Mouse (Mus musculus) heart, adult 2 months (tissue): Measurements from ENCODE around the gene Ttc12. TPM values are rescaled to one million over a fixed set of nuclear protein-coding genes. Genes with fewer than 3 reads are reported as not detected.
A peak's percentile ranks its signal among the peaks of the same experiment; 100 is the strongest.

Source experiments
- DNase-seq, 2 experiments: peaks; one replicate each; pipeline ENCODE4 v3.0.0; 2021
- H3K27ac ChIP-seq: fragments of 200-600 bp; 2 replicates; pipeline ENCODE4 v1.8.1; 2022
- H3K27me3 ChIP-seq: fragments of 200-500 bp; 2 replicates; pipeline ENCODE4 v1.6.1; 2012; ENCODE audit warnings: mild to moderate bottlenecking, low read length, inconsistent platforms, mixed read lengths; ENCODE audit not compliant: control insufficient read depth, insufficient read depth
- H3K36me3 ChIP-seq: fragments of 200-500 bp; 2 replicates; pipeline ENCODE4 v1.6.1; 2012; ENCODE audit warnings: low read length, inconsistent platforms; ENCODE audit not compliant: control insufficient read depth, insufficient read depth
- H3K4me1 ChIP-seq: fragments of 200-500 bp; 2 replicates; pipeline ENCODE4 v1.6.1; 2011; ENCODE audit warnings: low read length; ENCODE audit not compliant: control insufficient read depth, insufficient read depth
- H3K4me3 ChIP-seq: fragments of 200-600 bp; 2 replicates; pipeline ENCODE4 v1.8.1; 2022
- H3K79me2 ChIP-seq: fragments of 200-500 bp; replicated peaks from 2 replicates; pipeline ENCODE4 v1.6.1; 2012; ENCODE audit warnings: mild to moderate bottlenecking, inconsistent platforms, low read length, moderate library complexity, mixed read lengths; ENCODE audit not compliant: control insufficient read depth, insufficient read depth
- H3K9ac ChIP-seq: fragments of 200-500 bp; 2 replicates; pipeline ENCODE4 v1.6.1; 2012; ENCODE audit warnings: low read depth, mild to moderate bottlenecking, control low read depth, inconsistent platforms, low read length, mixed read lengths
- CTCF ChIP-seq: fragments of 200-600 bp; IDR thresholded peaks from 2 replicates; pipeline ENCODE4 v1.8.1; 2022; ENCODE audit warnings: antibody characterized with exemption, mild to moderate bottlenecking, moderate library complexity
- EP300 ChIP-seq: fragments of 200-500 bp; IDR thresholded peaks from 2 replicates; pipeline ENCODE4 v1.6.1; 2011; ENCODE audit warnings: low read depth, low read length, control low read depth; ENCODE audit not compliant: insufficient read depth
- POLR2A ChIP-seq: fragments of 200-500 bp; IDR thresholded peaks from 2 replicates; pipeline ENCODE4 v1.6.1; 2011; ENCODE audit warnings: mild to moderate bottlenecking, low read depth, low read length, control low read depth; ENCODE audit not compliant: insufficient read depth
- WGBS: fragments of 180-500 bp; shearing (Covaris S2); methylation state at CpG from one replicate; pipeline ENCODE4 v1.1.7; 2018; 5-methylcytosine and 5-hydroxymethylcytosine counted together
- intact Hi-C: fragments of 180-260 bp; cut with DNase I; formaldehyde crosslinking; loops from one replicate; pipeline ENCODE4 v1.15.1; 2025
- polyA plus RNA-seq: library from polyadenylated mRNA; depleted of rRNA; stranded (reverse); fragments of >200 nt; gene quantifications from 2 replicates; pipeline ENCODE4 v1.2.3, GENCODE M21; 2012
- total RNA-seq, 2 experiments: library from RNA; stranded (reverse); gene quantifications; 2 replicates each; pipeline ENCODE4 v1.2.3; 2021

The Ttc12 gene
- total and polyA plus RNA-seq, 3 experiments = 8.9 to 10.6 (median 9.5) TPM

DNA sequence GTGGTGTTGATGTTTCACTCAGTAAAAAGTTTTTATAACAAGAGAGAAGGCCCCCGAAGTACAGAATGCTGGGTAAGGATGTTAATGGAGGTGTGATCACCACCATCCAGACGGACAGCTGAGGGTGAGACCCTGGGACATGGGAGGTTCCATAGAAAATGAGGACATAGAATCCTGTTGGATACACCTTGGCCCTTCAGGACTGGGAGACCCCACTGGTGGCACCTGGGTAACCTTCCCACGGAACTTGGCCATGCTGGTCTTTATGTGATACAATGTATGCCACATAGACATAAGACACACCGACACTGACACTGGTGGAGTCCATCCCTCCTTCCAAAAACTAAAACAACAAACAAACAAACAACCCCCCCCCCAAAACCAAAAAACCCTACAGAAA lies 16.2 kb upstream of the Ttc12 start:
- intact Hi-C loops = no loop called here
- DNase-seq = no peak
- Histone ChIP-seq H3K79me2 (no peaks in the 10 kb centered on the region; the same call in 1 of the 2 replicates), H3K27ac (no peak overlapping the region), H3K27me3 (0 out of 2 replicates have a peak, but pooled peaks cover 2% of the 10 kb centered on the region), H3K9ac (no peak overlapping the region), H3K36me3 (no peaks in the 10 kb centered on the region), H3K4me3 (no peak overlapping the region), H3K4me1 (no peaks in the 10 kb centered on the region)
- 89% methylated on average over 4 of the region's 4 CpGs for WGBS
- TF ChIP-seq POLR2A = no peak
- no peak for TF ChIP-seq EP300
- no peak for TF ChIP-seq CTCF

DNA sequence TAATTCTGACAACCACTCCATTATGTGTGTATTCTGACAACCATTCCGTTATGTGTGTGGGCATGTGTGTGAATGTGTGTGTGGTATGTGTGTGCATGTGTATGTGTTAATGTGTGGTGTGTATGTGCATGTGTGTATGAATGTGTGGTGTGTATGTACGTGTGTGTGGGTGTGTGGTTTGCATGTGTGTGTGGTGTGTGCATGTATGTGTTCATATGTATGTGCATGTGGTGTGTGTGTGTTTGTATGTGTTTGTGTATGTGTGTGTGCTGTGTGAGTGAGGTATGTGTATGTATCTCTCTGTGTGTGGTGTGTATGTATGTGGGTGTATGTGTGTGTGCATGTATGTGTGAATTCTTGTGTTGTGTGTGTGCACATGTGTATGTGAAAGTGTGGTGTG lies 13.9 kb upstream of the Ttc12 start:
- no peak overlapping the region for H3K27ac ChIP-seq
- H3K27me3 ChIP-seq = 0 out of 2 replicates have a peak, but pooled peaks cover 2% of the 10 kb centered on the region
- no peak overlapping the region for H3K4me3 ChIP-seq
- H3K79me2 ChIP-seq = no peaks in the 10 kb centered on the region; the same call in 1 of the 2 replicates
- no peaks in the 10 kb centered on the region for H3K36me3 ChIP-seq
- H3K9ac ChIP-seq = 0 out of 2 replicates have a peak overlapping the region, but pooled peaks have one; percentile 20
- WGBS = 81% methylated on average over 2 of the region's 2 CpGs
- intact Hi-C loops = no loop called here
- H3K4me1 ChIP-seq = no peaks in the 10 kb centered on the region
- DNase-seq = no peak
- TF ChIP-seq POLR2A (no peak), EP300 (no peak), CTCF (no peak)

DNA sequence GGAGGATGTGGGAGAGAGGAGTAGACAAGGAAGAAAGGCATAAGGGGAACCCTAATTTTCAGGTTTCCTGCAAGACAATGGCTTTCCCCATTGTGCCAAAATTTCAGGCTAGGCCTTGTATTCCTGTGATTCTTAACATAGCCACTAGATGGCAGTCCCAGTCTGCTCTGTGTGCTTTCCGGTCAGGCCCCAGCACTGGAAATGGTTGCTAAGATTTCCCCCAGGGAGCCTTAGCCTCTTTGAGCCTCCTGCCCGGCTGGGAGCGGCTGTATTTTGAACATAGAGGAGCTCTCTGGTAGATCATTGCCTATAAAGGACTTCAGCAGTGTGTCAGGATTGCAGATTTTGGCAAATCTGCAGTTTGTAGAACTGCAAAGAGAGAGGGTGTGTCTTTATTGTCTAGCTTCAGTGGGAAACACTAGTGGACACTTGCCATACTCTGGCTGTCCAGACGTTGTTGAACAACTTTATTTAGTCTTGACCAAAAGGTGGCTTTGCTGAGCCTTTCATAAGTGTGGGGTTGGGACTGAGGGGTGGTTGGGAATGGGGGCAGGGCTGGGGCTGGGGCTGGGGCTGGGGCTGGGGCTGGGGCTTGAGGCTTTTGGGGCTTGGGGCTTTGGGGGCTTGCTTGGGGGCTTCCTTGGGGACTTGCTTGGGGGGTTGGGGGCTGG lies 8.1 kb upstream of the Ttc12 start:
- no peak for TF ChIP-seq POLR2A
- peak; percentile 99 for TF ChIP-seq CTCF
- TF ChIP-seq EP300 = peak; percentile 92
- WGBS = 2% methylated on average over 4 of the region's 4 CpGs

DNA sequence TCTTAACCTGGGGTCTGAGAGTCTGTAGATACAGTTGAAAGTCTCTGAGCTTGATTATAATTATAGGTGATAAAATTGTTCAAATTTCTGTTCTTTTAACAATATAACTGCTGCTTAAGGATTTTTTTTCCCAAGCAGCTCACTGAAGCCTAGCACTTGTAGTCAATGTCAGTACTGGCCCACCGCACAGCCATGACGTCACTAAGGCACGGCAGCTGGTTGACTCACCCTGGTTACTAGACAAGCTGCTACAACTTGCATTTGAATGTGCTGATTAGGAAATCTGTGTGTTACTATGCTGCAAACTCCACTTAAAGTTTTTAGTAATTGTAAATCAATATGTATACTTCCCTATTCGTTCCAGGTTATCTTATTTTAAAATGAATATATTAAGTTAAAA lies 4.6 kb upstream of the Ttc12 start:
- 65% methylated on average over 4 of the region's 4 CpGs for WGBS
- no peaks in the 10 kb centered on the region for H3K36me3 ChIP-seq
- intact Hi-C loops = loop anchor here (1.0 to 5.0 kb wide), 3 partner anchors 127 to 1042 kb away; no protein-coding TSS in a partner anchor
- H3K27me3 ChIP-seq = no peaks in the 10 kb centered on the region
- TF ChIP-seq EP300 (no peak), CTCF (no peak)
- no peak overlapping the region for H3K27ac ChIP-seq
- H3K4me3 ChIP-seq = no peak overlapping the region
- DNase-seq = no peak
- H3K4me1 ChIP-seq = peaks cover 3% of the 10 kb centered on the region; the same call in 1 of the 2 replicates
- H3K9ac ChIP-seq = no peak overlapping the region
- H3K79me2 ChIP-seq = no peaks in the 10 kb centered on the region

More for the DNA sequence above, 8.1 kb upstream of the Ttc12 start:
- Histone ChIP-seq H3K36me3 (no peaks in the 10 kb centered on the region), H3K27ac (no peak overlapping the region), H3K4me1 (no peaks in the 10 kb centered on the region; the same call in 1 of the 2 replicates), H3K79me2 (no peaks in the 10 kb centered on the region), H3K9ac (peak overlapping the region; percentile 11; the same call in 1 of the 2 replicates), H3K27me3 (no peaks in the 10 kb centered on the region), H3K4me3 (no peak overlapping the region)
- DNase-seq = peak; percentile 51 to 57
- intact Hi-C loops = loop anchor here (2.0 to 5.0 kb wide), 4 partner anchors 123 to 1038 kb away; no protein-coding TSS in a partner anchor

DNA sequence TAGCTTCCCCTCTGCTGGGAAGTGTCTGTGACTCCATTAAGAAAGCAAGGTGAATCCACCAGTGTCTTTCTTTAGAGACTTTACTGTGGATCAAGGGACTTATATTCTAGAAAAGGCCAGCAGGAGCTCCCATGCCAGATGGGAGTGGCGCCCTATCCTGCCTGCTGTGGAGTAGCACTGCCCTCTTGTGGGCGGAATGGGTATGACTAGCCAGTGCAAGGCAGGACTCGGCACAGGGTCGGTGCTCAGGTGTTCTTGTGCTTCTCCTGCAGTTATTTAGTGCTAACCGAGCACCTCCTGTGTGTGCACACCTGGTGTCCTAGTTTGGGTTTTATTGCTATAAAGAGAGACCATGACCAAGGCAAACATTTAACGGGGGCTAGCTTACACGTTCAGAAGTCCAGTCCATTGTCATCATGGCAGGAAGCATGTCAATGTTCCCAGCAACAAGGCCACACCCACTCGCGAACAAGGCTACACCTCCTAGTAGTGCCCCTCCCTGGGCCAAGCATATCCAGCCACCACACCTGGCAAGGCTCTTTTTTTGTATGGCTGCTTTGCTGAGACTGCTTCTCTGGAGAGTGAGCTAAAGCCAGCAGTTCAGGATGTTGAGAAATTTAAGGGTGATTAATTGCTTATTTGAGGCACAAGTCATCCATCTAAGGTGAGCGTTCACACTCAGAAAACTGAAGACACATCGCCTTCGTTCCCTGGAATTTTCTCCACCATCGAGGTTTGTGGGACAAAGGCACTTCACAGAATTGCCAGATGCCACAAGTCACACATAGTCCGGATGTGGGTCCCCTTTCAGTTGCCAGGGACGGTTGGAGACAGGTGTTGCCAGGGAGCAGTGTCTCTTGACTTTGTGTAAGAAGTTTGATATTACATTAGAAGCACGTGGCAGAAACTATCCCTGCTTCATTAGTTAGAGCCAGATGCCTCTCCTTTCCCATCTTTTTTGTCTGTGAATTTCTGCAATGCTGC lies 3.2 kb upstream of the Ttc12 start:
- no peak overlapping the region for H3K4me3 ChIP-seq
- no peaks in the 10 kb centered on the region for H3K79me2 ChIP-seq
- TF ChIP-seq CTCF (no peak; the same call in 1 of the 2 replicates), EP300 (peak; percentile 91; the same call in 1 of the 2 replicates)
- H3K27ac ChIP-seq = no peak overlapping the region
- WGBS = 29% methylated on average over 16 of the region's 16 CpGs
- peaks cover 3% of the 10 kb centered on the region for H3K4me1 ChIP-seq
- H3K36me3 ChIP-seq = no peaks in the 10 kb centered on the region
- peak; percentile 80 to 92 for DNase-seq
- H3K27me3 ChIP-seq = no peaks in the 10 kb centered on the region
- H3K9ac ChIP-seq = no peak overlapping the region
- intact Hi-C loops = loop anchor here (1.0 kb wide), 2 partner anchors 242 to 408 kb away; partner anchors contain the start of gene Tmprss5
